Mouse (Mus musculus): Measurements from ENCODE around the gene Gpat3. TPM values are rescaled to one million over a fixed set of nuclear protein-coding genes. Genes with fewer than 3 reads are reported as not detected.

The Gpat3 gene
- total RNA-seq, 2 experiments from 2014 or later = 2.2 to 3.1 TPM

- DNase-seq (ENCODE audit: low spot score in 2 of 2) = no peak
Observed at GRCm38 (mm10) chr5:100860417-100861053, 15.0 kb downstream of the Gpat3 start.

- no peak for DNase-seq (ENCODE audit: low spot score in 2 of 2)
Observed at GRCm38 (mm10) chr5:100861140-100861539, 15.6 kb downstream of the Gpat3 start.

- no peak for DNase-seq (ENCODE audit: low spot score in 2 of 2)
Observed at GRCm38 (mm10) chr5:100861811-100862210, 16.3 kb downstream of the Gpat3 start.

GRCm38 (mm10) chr5:100863091-100863490, 17.6 kb downstream of the Gpat3 start:
- no peak for DNase-seq (ENCODE audit: low spot score in 2 of 2)

- DNase-seq (ENCODE audit: low spot score in 2 of 2) = no peak
Observed at GRCm38 (mm10) chr5:100864438-100864837, 18.9 kb downstream of the Gpat3 start.

- peak; percentile 17 to 47 for DNase-seq (ENCODE audit: low spot score in 2 of 2)
Observed at GRCm38 (mm10) chr5:100866183-100866582, 20.7 kb downstream of the Gpat3 start.

- DNase-seq (ENCODE audit: low spot score in 2 of 2) = no peak
Observed at GRCm38 (mm10) chr5:100869197-100869895, 23.8 kb downstream of the Gpat3 start.

- DNase-seq (ENCODE audit: low spot score in 2 of 2) = no peak
Observed at GRCm38 (mm10) chr5:100871987-100872386, 26.5 kb downstream of the Gpat3 start.

- DNase-seq (ENCODE audit: low spot score in 2 of 2) = no peak
Observed at GRCm38 (mm10) chr5:100874721-100875120, 29.2 kb downstream of the Gpat3 start.

- DNase-seq (ENCODE audit: low spot score in 2 of 2) = no peak
Observed at GRCm38 (mm10) chr5:100875180-100875579, 29.7 kb downstream of the Gpat3 start.

- no peak for DNase-seq (ENCODE audit: low spot score in 2 of 2)
Observed at GRCm38 (mm10) chr5:100877021-100877420, 31.5 kb downstream of the Gpat3 start.

GRCm38 (mm10) chr5:100885216-100885615, 39.7 kb downstream of the Gpat3 start:
- no peak for DNase-seq (ENCODE audit: low spot score in 2 of 2)

GRCm38 (mm10) chr5:100886331-100886988, 40.9 kb downstream of the Gpat3 start:
- DNase-seq (ENCODE audit: low spot score in 2 of 2) = peak in 1 of 2 experiments; percentile 9

GRCm38 (mm10) chr5:100896199-100896598, 50.7 kb downstream of the Gpat3 start:
- no peak for DNase-seq (ENCODE audit: low spot score in 2 of 2)

- DNase-seq (ENCODE audit: low spot score in 2 of 2) = no peak
Observed at GRCm38 (mm10) chr5:100899745-100900489, 54.4 kb downstream of the Gpat3 start.

GRCm38 (mm10) chr5:100901046-100901445, 55.5 kb downstream of the Gpat3 start:
- no peak for DNase-seq (ENCODE audit: low spot score in 2 of 2)

GRCm38 (mm10) chr5:100908478-100908877, 63.0 kb downstream of the Gpat3 start:
- DNase-seq (ENCODE audit: low spot score in 2 of 2) = no peak

GRCm38 (mm10) chr5:100908901-100909300, 63.4 kb downstream of the Gpat3 start:
- no peak for DNase-seq (ENCODE audit: low spot score in 2 of 2)

GRCm38 (mm10) chr5:100909691-100910090, 64.2 kb downstream of the Gpat3 start:
- DNase-seq (ENCODE audit: low spot score in 2 of 2) = no peak

- DNase-seq (ENCODE audit: low spot score in 2 of 2) = no peak
Observed at GRCm38 (mm10) chr5:100911502-100912097, 66.1 kb downstream of the Gpat3 start.

- no peak for DNase-seq (ENCODE audit: low spot score in 2 of 2)
Observed at GRCm38 (mm10) chr5:100912366-100912765, 66.9 kb downstream of the Gpat3 start.
